In genomic region chr10:90432479-90432878, GRCm38 (mm10) we compare ENCODE assay signal across 13 mouse cellular contexts.
DNase-seq lines count a peak whose midpoint lies in the region; ATAC-seq and TF ChIP-seq lines count a peak whose summit lies in the region.
"Had no signal": no experiment of that assay in that cellular context is flagged by ENCODE, and none has a peak within 500 bp of the region (broad histone marks: within the 10 kb centered on the region; RNA-seq: fewer than 3 reads in every experiment).

No protein-coding gene starts in this region.

- no peak for TF ChIP-seq CTCF in intestine, postnatal 0 days (IDR thresholded peaks at IDR 0.05; ENCODE audit: low read depth)

- H3K27me3 ChIP-seq in hindbrain, embryonic 15.5 days = no peaks in the 10 kb centered on the region
- no peaks in the 10 kb centered on the region for H3K27me3 ChIP-seq in hindbrain, embryonic 12.5 days
- H3K27me3 ChIP-seq in limb, embryonic 15.5 days = no peaks in the 10 kb centered on the region
- H3K27me3 ChIP-seq in intestine, postnatal 0 days (replicated peaks; ENCODE audit: control insufficient read depth, insufficient read depth, low read length) = no peaks in the 10 kb centered on the region
- H3K27me3 ChIP-seq: CH12.LX; midbrain, embryonic 12.5 days had no signal

- 51% methylated on average over 12 of the region's 12 CpGs for WGBS in hindbrain, embryonic 15.5 days
- WGBS in hindbrain, embryonic 12.5 days = 66% methylated on average over 12 of the region's 12 CpGs
- WGBS in limb, embryonic 15.5 days = 23% methylated on average over 12 of the region's 12 CpGs
- WGBS in intestine, postnatal 0 days = 72% methylated on average over 12 of the region's 12 CpGs

- peak; percentile 5 for DNase-seq in embryo, embryonic 10.5 days (ENCODE audit: low spot score)
- DNase-seq in frontal cortex, postnatal 36 days (ENCODE audit: low spot score in 2 of 2) = peak; percentile 47 to 55
- DNase-seq in heart, adult 11 months = no peak
- DNase-seq: lung, adult 18-20 months; spleen, adult 18-20 months; thymus, postnatal 36 days had no signal

- no peak overlapping the region for H3K9ac ChIP-seq in hindbrain, embryonic 15.5 days
- H3K9ac ChIP-seq in hindbrain, embryonic 12.5 days = no peak overlapping the region
- H3K9ac ChIP-seq in limb, embryonic 15.5 days = no peak overlapping the region
- no peak overlapping the region for H3K9ac ChIP-seq in intestine, postnatal 0 days (ENCODE audit: low read depth, low read length)
- H3K9ac ChIP-seq: midbrain, embryonic 12.5 days had no signal

- no peaks in the 10 kb centered on the region for H3K36me3 ChIP-seq in hindbrain, embryonic 15.5 days
- H3K36me3 ChIP-seq in hindbrain, embryonic 12.5 days = no peaks in the 10 kb centered on the region
- H3K36me3 ChIP-seq in limb, embryonic 15.5 days = no peaks in the 10 kb centered on the region
- H3K36me3 ChIP-seq in intestine, postnatal 0 days (ENCODE audit: control insufficient read depth, insufficient read depth) = no peaks in the 10 kb centered on the region
- H3K36me3 ChIP-seq: midbrain, embryonic 12.5 days had no signal

- H3K4me1 ChIP-seq in hindbrain, embryonic 15.5 days (replicated peaks) = peaks cover 7% of the 10 kb centered on the region; the same call in 1 of the 2 replicates
- peaks cover 8% of the 10 kb centered on the region for H3K4me1 ChIP-seq in hindbrain, embryonic 12.5 days
- peaks cover 3% of the 10 kb centered on the region; the same call in 1 of the 2 replicates for H3K4me1 ChIP-seq in limb, embryonic 15.5 days
- no peaks in the 10 kb centered on the region for H3K4me1 ChIP-seq in intestine, postnatal 0 days (replicated peaks; ENCODE audit: control insufficient read depth, insufficient read depth, low read length)
- H3K4me1 ChIP-seq: midbrain, embryonic 12.5 days had no signal

- ATAC-seq in hindbrain, embryonic 15.5 days (ENCODE audit: low FRiP score, low read depth) = no peak
- ATAC-seq in hindbrain, embryonic 12.5 days (ENCODE audit: low FRiP score) = no peak
- no peak for ATAC-seq in limb, embryonic 15.5 days (ENCODE audit: insufficient number of reproducible peaks, low FRiP score, low TSS enrichment, low read depth)
- no peak for ATAC-seq in granulocyte monocyte progenitor cell, adult 5-6 weeks (replicated peaks; ENCODE audit: poor library complexity, severe bottlenecking)
- ATAC-seq in intestine, postnatal 0 days = no peak

- H3K4me3 ChIP-seq in hindbrain, embryonic 15.5 days = no peak overlapping the region
- no peak overlapping the region for H3K4me3 ChIP-seq in hindbrain, embryonic 12.5 days
- no peak overlapping the region for H3K4me3 ChIP-seq in limb, embryonic 15.5 days
- H3K4me3 ChIP-seq in intestine, postnatal 0 days (ENCODE audit: low read depth, low read length) = no peak overlapping the region
- H3K4me3 ChIP-seq: midbrain, embryonic 12.5 days had no signal

- H3K27ac ChIP-seq in hindbrain, embryonic 15.5 days (replicated peaks) = no peak overlapping the region
- H3K27ac ChIP-seq in hindbrain, embryonic 12.5 days = no peak overlapping the region
- no peak overlapping the region for H3K27ac ChIP-seq in limb, embryonic 15.5 days
- no peak overlapping the region for H3K27ac ChIP-seq in intestine, postnatal 0 days (ENCODE audit: low read depth, low read length)
- H3K27ac ChIP-seq: midbrain, embryonic 12.5 days had no signal

- peak overlapping the region; percentile 24 for H3K4me2 ChIP-seq in hindbrain, embryonic 15.5 days
- H3K4me2 ChIP-seq in hindbrain, embryonic 12.5 days (replicated peaks) = no peak overlapping the region; the same call in 1 of the 2 replicates
- H3K4me2 ChIP-seq in limb, embryonic 15.5 days = peak overlapping the region; percentile 22; the same call in 1 of the 2 replicates
- H3K4me2 ChIP-seq in intestine, postnatal 0 days (replicated peaks; ENCODE audit: low read depth) = no peak overlapping the region
- H3K4me2 ChIP-seq: midbrain, embryonic 12.5 days had no signal

- no peaks in the 10 kb centered on the region for H3K9me3 ChIP-seq in hindbrain, embryonic 15.5 days
- H3K9me3 ChIP-seq in hindbrain, embryonic 12.5 days (replicated peaks) = no peaks in the 10 kb centered on the region
- H3K9me3 ChIP-seq in limb, embryonic 15.5 days = no peaks in the 10 kb centered on the region
- no peaks in the 10 kb centered on the region for H3K9me3 ChIP-seq in intestine, postnatal 0 days (ENCODE audit: control insufficient read depth)
- H3K9me3 ChIP-seq: midbrain, embryonic 12.5 days had no signal

Comparison
In these comparisons a context has a peak if more than half of its experiments do, and no peak if none do; other contexts are left out.
1. H3K4me2 ChIP-seq: peak in hindbrain, embryonic 15.5 days (single experiment) and limb, embryonic 15.5 days (single experiment); none in hindbrain, embryonic 12.5 days (single experiment) and intestine, postnatal 0 days (single experiment).